Mouse (Mus musculus): ENCODE results near the gene Gabbr2. TPM values are rescaled to one million over a fixed set of nuclear protein-coding genes. Genes with fewer than 3 reads are reported as not detected.

The Gabbr2 gene
- polyA plus RNA-seq, 1 experiment from 2014 or later: 1.3 TPM

DNA sequence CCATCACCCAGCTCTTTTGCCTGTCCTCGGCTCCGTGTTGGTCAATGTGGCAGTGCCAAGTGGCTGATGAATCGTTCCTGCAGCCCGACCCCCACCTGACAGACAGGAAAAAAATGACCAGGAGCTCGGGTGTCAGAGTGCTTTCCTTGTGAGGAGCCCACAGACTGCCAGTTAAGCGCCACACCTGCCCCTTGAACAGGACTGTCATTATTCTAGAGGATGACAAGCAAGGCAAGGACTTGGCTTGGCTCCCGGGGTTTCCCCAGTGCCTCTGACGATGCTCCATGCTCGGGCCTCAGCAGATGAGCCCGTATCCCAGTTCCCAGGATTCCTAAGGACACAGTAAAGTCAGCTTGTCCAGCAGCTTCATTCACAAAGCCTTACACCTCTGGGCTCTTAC is 20.8 kb upstream of the Gabbr2 start:
- H3K4me2 ChIP-seq (replicated peaks): no peak overlapping the region
- H3K4me3 ChIP-seq: no peak overlapping the region
- 68% methylated on average over 10 of the region's 10 CpGs for WGBS
- H3K27ac ChIP-seq: no peak overlapping the region
- H3K4me1 ChIP-seq: peaks cover 12% of the 10 kb centered on the region
- no peak overlapping the region for H3K9ac ChIP-seq
- ATAC-seq (ENCODE audit: low FRiP score): no peak
- no peaks in the 10 kb centered on the region for H3K9me3 ChIP-seq (replicated peaks)
- H3K27me3 ChIP-seq: no peaks in the 10 kb centered on the region
- peaks cover 4% of the 10 kb centered on the region; the same call in 1 of the 2 replicates for H3K36me3 ChIP-seq

- no peak for ATAC-seq (ENCODE audit: low FRiP score)
- 63% methylated on average over 12 of the region's 12 CpGs for WGBS
- H3K27ac ChIP-seq: no peak overlapping the region
- no peaks in the 10 kb centered on the region for H3K9me3 ChIP-seq (replicated peaks)
- H3K36me3 ChIP-seq: no peaks in the 10 kb centered on the region
- no peak overlapping the region for H3K4me3 ChIP-seq
- no peak overlapping the region; the same call in 1 of the 2 replicates for H3K4me2 ChIP-seq (replicated peaks)
- H3K4me1 ChIP-seq: peaks cover 18% of the 10 kb centered on the region
- no peaks in the 10 kb centered on the region for H3K27me3 ChIP-seq
- H3K9ac ChIP-seq: no peak overlapping the region
Measured at GRCm38 (mm10) chr4:47010400-47011231, 18.9 kb upstream of the Gabbr2 start.

- no peak overlapping the region for H3K4me3 ChIP-seq
- H3K9me3 ChIP-seq (replicated peaks): no peaks in the 10 kb centered on the region
- H3K27me3 ChIP-seq: no peaks in the 10 kb centered on the region; the same call in 1 of the 2 replicates
- no peaks in the 10 kb centered on the region for H3K4me1 ChIP-seq
- no peak for ATAC-seq (ENCODE audit: low FRiP score)
- no peak overlapping the region for H3K27ac ChIP-seq
- H3K9ac ChIP-seq: no peak overlapping the region
- no peaks in the 10 kb centered on the region for H3K36me3 ChIP-seq
- H3K4me2 ChIP-seq (replicated peaks): no peak overlapping the region
- WGBS: 79% methylated on average over 8 of the region's 8 CpGs
Measured at GRCm38 (mm10) chr4:47000626-47001395, 9.1 kb upstream of the Gabbr2 start.

- no peak overlapping the region for H3K9ac ChIP-seq
- no peaks in the 10 kb centered on the region for H3K9me3 ChIP-seq (replicated peaks)
- H3K4me3 ChIP-seq: no peak overlapping the region
- no peaks in the 10 kb centered on the region for H3K36me3 ChIP-seq
- no peak for ATAC-seq (ENCODE audit: low FRiP score)
- H3K27ac ChIP-seq: no peak overlapping the region
- WGBS: 76% methylated on average over 2 of the region's 2 CpGs
- peaks cover 19% of the 10 kb centered on the region for H3K27me3 ChIP-seq
- H3K4me1 ChIP-seq: no peaks in the 10 kb centered on the region
- H3K4me2 ChIP-seq (replicated peaks): no peak overlapping the region
Measured at GRCm38 (mm10) chr4:46997969-46998368, 6.3 kb upstream of the Gabbr2 start.

- Histone ChIP-seq H3K27ac (no peak overlapping the region), H3K4me2 (replicated peaks) (no peak overlapping the region), H3K27me3 (peaks cover 66% of the 10 kb centered on the region), H3K4me1 (peaks cover 25% of the 10 kb centered on the region), H3K4me3 (no peak overlapping the region), H3K36me3 (no peaks in the 10 kb centered on the region), H3K9ac (no peak overlapping the region), H3K9me3 (replicated peaks) (no peaks in the 10 kb centered on the region)
- ATAC-seq (ENCODE audit: low FRiP score): no peak
- WGBS: 4% methylated on average over 8 of the region's 8 CpGs
Measured at GRCm38 (mm10) chr4:46992827-46993473, 1.3 kb upstream of the Gabbr2 start.

- Histone ChIP-seq H3K9ac (peak overlapping the region; percentile 72), H3K27ac (peak overlapping the region; percentile 75), H3K4me1 (peaks cover 25% of the 10 kb centered on the region), H3K4me2 (replicated peaks) (peak overlapping the region; percentile 90), H3K4me3 (peak overlapping the region; percentile 65), H3K9me3 (replicated peaks) (no peaks in the 10 kb centered on the region), H3K36me3 (no peaks in the 10 kb centered on the region), H3K27me3 (peaks cover 69% of the 10 kb centered on the region)
- WGBS: under 1% methylated on average over 31 of the region's 31 CpGs
- peak; percentile 10; the same call in 1 of the 2 replicates for ATAC-seq (ENCODE audit: low FRiP score)
Measured at GRCm38 (mm10) chr4:46991959-46992316, 265 bp upstream of the Gabbr2 start.

- Histone ChIP-seq H3K27ac (no peak overlapping the region), H3K4me1 (peaks cover 25% of the 10 kb centered on the region), H3K4me2 (replicated peaks) (peak overlapping the region; percentile 90), H3K9ac (peak overlapping the region; percentile 72), H3K27me3 (peaks cover 69% of the 10 kb centered on the region), H3K4me3 (peak overlapping the region; percentile 65), H3K9me3 (replicated peaks) (no peaks in the 10 kb centered on the region), H3K36me3 (no peaks in the 10 kb centered on the region)
- ATAC-seq (ENCODE audit: low FRiP score): peak; percentile 48
- WGBS: 5% methylated on average over 29 of the region's 29 CpGs
Measured at GRCm38 (mm10) chr4:46990281-46991015, 1.2 kb downstream of the Gabbr2 start.

DNA sequence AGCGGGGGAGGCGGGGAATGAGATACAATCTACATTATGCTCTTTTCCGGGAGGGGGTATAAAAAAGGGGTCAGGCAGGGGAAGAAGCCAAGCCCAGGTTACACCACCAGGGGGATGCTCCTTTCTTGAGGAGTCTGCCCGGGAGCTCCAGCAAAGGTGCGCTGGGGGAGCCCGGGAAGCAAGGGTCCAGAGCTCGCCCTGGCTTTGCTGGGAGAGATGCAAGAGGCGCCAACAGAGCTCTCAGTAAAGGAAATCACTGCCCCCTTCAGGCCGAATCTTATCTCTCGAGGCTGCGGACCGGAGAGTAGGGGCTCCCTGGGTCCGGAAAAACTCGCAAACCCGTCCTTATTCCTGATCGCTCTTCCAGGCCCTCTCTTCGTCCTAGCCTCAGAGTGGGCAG is 1.8 kb downstream of the Gabbr2 start:
- Histone ChIP-seq H3K4me1 (peaks cover 25% of the 10 kb centered on the region), H3K27ac (no peak overlapping the region), H3K4me3 (peak overlapping the region; percentile 65), H3K9me3 (replicated peaks) (no peaks in the 10 kb centered on the region), H3K36me3 (no peaks in the 10 kb centered on the region), H3K9ac (peak overlapping the region; percentile 72; the same call in 1 of the 2 replicates), H3K4me2 (replicated peaks) (peak overlapping the region; percentile 90), H3K27me3 (peaks cover 69% of the 10 kb centered on the region)
- 4% methylated on average over 17 of the region's 17 CpGs for WGBS
- 0 out of 2 replicates have a peak, but pooled peaks have one; percentile 33 for ATAC-seq (ENCODE audit: low FRiP score)

DNA sequence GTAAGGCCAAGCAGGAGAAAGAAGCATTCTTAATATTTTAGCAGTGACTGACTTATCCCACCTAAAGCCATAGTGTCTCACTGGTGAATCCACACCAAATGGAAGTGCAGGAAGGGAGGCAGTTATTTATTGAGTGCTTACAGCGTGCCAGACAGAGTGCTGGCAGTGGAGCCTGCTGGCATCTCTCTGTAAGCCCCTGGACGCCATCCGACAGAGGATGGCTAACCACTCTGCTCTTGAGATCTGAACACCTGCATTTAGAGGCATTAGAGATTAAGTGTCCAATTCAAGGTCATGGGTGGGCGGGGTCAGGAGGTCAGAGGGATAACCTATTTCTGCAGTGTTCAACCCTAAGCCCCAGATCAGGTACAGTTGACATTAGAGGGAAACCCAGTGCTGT is 2.8 kb downstream of the Gabbr2 start:
- peaks cover 59% of the 10 kb centered on the region for H3K27me3 ChIP-seq
- H3K9ac ChIP-seq: no peak overlapping the region
- H3K4me3 ChIP-seq: no peak overlapping the region
- no peak overlapping the region for H3K4me2 ChIP-seq (replicated peaks)
- no peak for ATAC-seq (ENCODE audit: low FRiP score)
- no peaks in the 10 kb centered on the region for H3K36me3 ChIP-seq
- WGBS: 84% methylated on average over 4 of the region's 4 CpGs
- no peak overlapping the region for H3K27ac ChIP-seq
- no peaks in the 10 kb centered on the region for H3K9me3 ChIP-seq (replicated peaks)
- peaks cover 25% of the 10 kb centered on the region for H3K4me1 ChIP-seq

- Histone ChIP-seq H3K4me3 (no peak overlapping the region), H3K36me3 (no peaks in the 10 kb centered on the region), H3K9me3 (replicated peaks) (no peaks in the 10 kb centered on the region), H3K9ac (no peak overlapping the region), H3K4me1 (peaks cover 25% of the 10 kb centered on the region), H3K27ac (no peak overlapping the region), H3K27me3 (peaks cover 53% of the 10 kb centered on the region), H3K4me2 (replicated peaks) (no peak overlapping the region)
- 67% methylated on average over 3 of the region's 3 CpGs for WGBS
- no peak for ATAC-seq (ENCODE audit: low FRiP score)
Measured at GRCm38 (mm10) chr4:46988257-46988656, 3.4 kb downstream of the Gabbr2 start.

DNA sequence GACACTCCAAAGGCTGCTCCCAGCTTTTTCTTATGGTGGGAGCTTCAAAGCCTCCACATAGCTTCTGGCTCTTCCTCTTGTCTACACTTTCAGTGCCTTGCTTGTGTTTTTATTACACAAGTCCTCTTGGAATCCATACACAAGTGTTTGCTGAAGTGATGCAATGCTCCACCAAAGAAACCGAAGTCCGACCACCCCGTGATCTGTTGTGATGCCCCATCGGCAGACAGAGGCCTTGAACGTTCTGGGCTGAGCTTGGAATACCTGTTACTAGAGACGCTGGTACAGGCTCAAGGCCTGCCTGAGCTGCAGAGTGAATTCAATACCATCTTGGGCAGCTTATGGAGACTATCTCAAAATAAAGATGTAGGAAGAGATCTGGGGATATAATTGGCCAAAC is 3.9 kb downstream of the Gabbr2 start:
- no peak for ATAC-seq (ENCODE audit: low FRiP score)
- Histone ChIP-seq H3K36me3 (no peaks in the 10 kb centered on the region), H3K27me3 (peaks cover 49% of the 10 kb centered on the region), H3K4me3 (no peak overlapping the region), H3K4me2 (replicated peaks) (no peak overlapping the region), H3K9me3 (replicated peaks) (no peaks in the 10 kb centered on the region), H3K4me1 (peaks cover 25% of the 10 kb centered on the region), H3K27ac (no peak overlapping the region), H3K9ac (no peak overlapping the region)
- 88% methylated on average over 6 of the region's 6 CpGs for WGBS

GRCm38 (mm10) chr4:46986054-46986453 is 5.6 kb downstream of the Gabbr2 start:
- no peaks in the 10 kb centered on the region for H3K36me3 ChIP-seq
- H3K9me3 ChIP-seq (replicated peaks): no peaks in the 10 kb centered on the region
- peaks cover 33% of the 10 kb centered on the region for H3K27me3 ChIP-seq
- no peak overlapping the region for H3K4me3 ChIP-seq
- no peak overlapping the region for H3K27ac ChIP-seq
- no peak overlapping the region for H3K9ac ChIP-seq
- peaks cover 19% of the 10 kb centered on the region for H3K4me1 ChIP-seq
- H3K4me2 ChIP-seq (replicated peaks): no peak overlapping the region
- no peak for ATAC-seq (ENCODE audit: low FRiP score)

All from hindbrain, embryonic 12.5 days (tissue).